Mouse (Mus musculus) CD8-positive naive resting alpha-beta T cell, adult 2 months (primary cell): ENCODE data around the gene Gm17490.

Experiments
- DNase-seq, 2 experiments: peaks; one replicate each; pipeline ENCODE4 v3.0.0; 2022; ENCODE audit warnings: low read depth in 2 of 2, low spot score in 2 of 2

Gm17490 gene

GRCm38 (mm10) chr2:11625890-11626289 lies at the start of gene Gm17490:
TSS of gene Gm17490 (minus strand) at chr2:11626264.
- DNase-seq, result no peak

- peak; percentile 57 to 63 for DNase-seq
Observed at GRCm38 (mm10) chr2:11672144-11672543, 46.1 kb upstream of the Gm17490 start.

- DNase-seq, result no peak
Observed at GRCm38 (mm10) chr2:11665326-11665725, 39.3 kb upstream of the Gm17490 start.

GRCm38 (mm10) chr2:11664806-11665205 lies 38.7 kb upstream of the Gm17490 start:
- no peak for DNase-seq

- no peak for DNase-seq
Observed at GRCm38 (mm10) chr2:11664367-11664766, 38.3 kb upstream of the Gm17490 start.

GRCm38 (mm10) chr2:11663961-11664360 lies 37.9 kb upstream of the Gm17490 start:
- DNase-seq, result peak; percentile 77 to 84

- no peak for DNase-seq
Observed at GRCm38 (mm10) chr2:11662907-11663230, 36.8 kb upstream of the Gm17490 start.

GRCm38 (mm10) chr2:11662143-11662906 lies 36.3 kb upstream of the Gm17490 start:
- DNase-seq, result no peak

- no peak for DNase-seq
Observed at GRCm38 (mm10) chr2:11659263-11659662, 33.2 kb upstream of the Gm17490 start.

GRCm38 (mm10) chr2:11657581-11657980 lies 31.5 kb upstream of the Gm17490 start:
- DNase-seq, result no peak

GRCm38 (mm10) chr2:11654990-11655931 lies 29.2 kb upstream of the Gm17490 start:
- peak in 1 of 2 experiments; percentile 40 for DNase-seq

- no peak for DNase-seq
Observed at GRCm38 (mm10) chr2:11653780-11654179, 27.7 kb upstream of the Gm17490 start.

GRCm38 (mm10) chr2:11653330-11653729 lies 27.3 kb upstream of the Gm17490 start:
- peak; percentile 82 to 84 for DNase-seq

GRCm38 (mm10) chr2:11652780-11653179 lies 26.7 kb upstream of the Gm17490 start:
- DNase-seq, result no peak

- no peak for DNase-seq
Observed at GRCm38 (mm10) chr2:11652196-11652595, 26.1 kb upstream of the Gm17490 start.

GRCm38 (mm10) chr2:11651476-11651875 lies 25.4 kb upstream of the Gm17490 start:
- no peak for DNase-seq

GRCm38 (mm10) chr2:11645297-11645696 lies 19.2 kb upstream of the Gm17490 start:
- DNase-seq, result no peak

- DNase-seq, result no peak
Observed at GRCm38 (mm10) chr2:11644057-11644456, 18.0 kb upstream of the Gm17490 start.

- no peak for DNase-seq
Observed at GRCm38 (mm10) chr2:11642451-11642941, 16.4 kb upstream of the Gm17490 start, which contains the start of gene Il2ra. TSS of gene Il2ra (plus strand) at chr2:11642807.

- DNase-seq, result peak in 1 of 2 experiments; percentile 25
Observed at GRCm38 (mm10) chr2:11637115-11637514, 11.1 kb upstream of the Gm17490 start.

GRCm38 (mm10) chr2:11636138-11636480 lies 10.0 kb upstream of the Gm17490 start:
- DNase-seq, result peak in 1 of 2 experiments; percentile 18
